Mouse (Mus musculus) limb, embryonic 12.5 days (tissue): ENCODE data around the gene Polr2j. TPM values are rescaled to one million over a fixed set of nuclear protein-coding genes. Genes with fewer than 3 reads are reported as not detected.

Experiments
- ATAC-seq: fragments of 200-750 bp; cut with Nextera tagmentation; 2 replicates; pipeline ENCODE4 v1.8.0; 2017; ENCODE audit warnings: low read depth, moderate TSS enrichment; ENCODE audit not compliant: insufficient number of reproducible peaks, insufficient read depth, low FRiP score, low TSS enrichment
- H3K27ac ChIP-seq: fragments of 300-500 bp; sonication (generic); 2 replicates; pipeline ENCODE4 v1.5.1; 2016; ENCODE audit warnings: mild to moderate bottlenecking, moderate library complexity
- H3K27me3 ChIP-seq: fragments of 300-500 bp; sonication (generic); 2 replicates; pipeline ENCODE4 v1.6.1; 2016; ENCODE audit warnings: mild to moderate bottlenecking, moderate library complexity
- H3K36me3 ChIP-seq: fragments of 300-500 bp; sonication (generic); 2 replicates; pipeline ENCODE4 v1.6.1; 2016; ENCODE audit warnings: mild to moderate bottlenecking, moderate library complexity
- H3K4me1 ChIP-seq: fragments of 300-500 bp; sonication (generic); replicated peaks from 2 replicates; pipeline ENCODE4 v1.6.1; 2016
- H3K4me2 ChIP-seq: fragments of 300-500 bp; sonication (generic); 2 replicates; pipeline ENCODE4 v1.6.1; 2016; ENCODE audit warnings: mild to moderate bottlenecking, moderate library complexity
- H3K4me3 ChIP-seq: fragments of 300-500 bp; sonication (generic); replicated peaks from 2 replicates; pipeline ENCODE4 v1.5.1; 2016; ENCODE audit warnings: mild to moderate bottlenecking
- H3K9ac ChIP-seq: fragments of 300-500 bp; sonication (generic); replicated peaks from 2 replicates; pipeline ENCODE4 v1.6.1; 2016; ENCODE audit warnings: mild to moderate bottlenecking, moderate library complexity
- H3K9me3 ChIP-seq: fragments of 300-500 bp; sonication (generic); 2 replicates; pipeline ENCODE4 v1.6.1; 2016; ENCODE audit warnings: mild to moderate bottlenecking, moderate library complexity
- WGBS: fragments of 180-500 bp; shearing (Covaris S2); methylation state at CpG from one replicate; pipeline ENCODE4 v1.1.7; 2016; 5-methylcytosine and 5-hydroxymethylcytosine counted together
- polyA plus RNA-seq: library from polyadenylated mRNA; unstranded; fragments of >200 nt; fragmentation: Nextera tagmentation; extraction: Ambion mirVana; gene quantifications from 2 replicates; pipeline ENCODE4 v1.2.1, GENCODE M21; 2016

The Polr2j gene
- 253 and 261 TPM in 2 replicates for polyA plus RNA-seq

- 3% methylated on average over 42 of the region's 42 CpGs for WGBS
- peak within 1 kb of the TSS; percentile 92 for H3K4me2 ChIP-seq
- peak; percentile 90 for ATAC-seq
- 0 out of 2 replicates have a peak within 1 kb of the TSS, but pooled peaks have one; percentile 56 for H3K27ac ChIP-seq
- H3K9ac ChIP-seq, result peak within 1 kb of the TSS; percentile 83
- peaks cover 21% of the 10 kb centered on the region for H3K4me1 ChIP-seq
- peaks cover 23% of the 10 kb centered on the region for H3K36me3 ChIP-seq
- H3K27me3 ChIP-seq, result no peaks in the 10 kb centered on the region
- H3K9me3 ChIP-seq, result no peaks in the 10 kb centered on the region
- H3K4me3 ChIP-seq, result peak within 1 kb of the TSS; percentile 90
Measured at GRCm38 (mm10) chr5:136115891-136116783, at the start of gene Polr2j. Gene Polr2j, plus strand, starts transcription at chr5:136116631.

- WGBS, result 63% methylated on average over 2 of the region's 2 CpGs
Measured at GRCm38 (mm10) chr5:136069411-136069810, 47.0 kb upstream of the Polr2j start.

GRCm38 (mm10) chr5:136073051-136073450 is 43.4 kb upstream of the Polr2j start:
- no peak for ATAC-seq
- Histone ChIP-seq H3K27ac (no peak overlapping the region), H3K4me3 (no peak overlapping the region), H3K9me3 (0 out of 2 replicates have a peak, but pooled peaks cover 3% of the 10 kb centered on the region), H3K9ac (no peak overlapping the region), H3K36me3 (no peaks in the 10 kb centered on the region), H3K4me1 (0 out of 2 replicates have a peak, but pooled peaks cover 9% of the 10 kb centered on the region), H3K4me2 (no peak overlapping the region), H3K27me3 (0 out of 2 replicates have a peak, but pooled peaks cover 5% of the 10 kb centered on the region)
- WGBS, result 65% methylated on average over 6 of the region's 6 CpGs

More at GRCm38 (mm10) chr5:136069411-136069810, 47.0 kb upstream of the Polr2j start:
- 0 out of 2 replicates have a peak, but pooled peaks cover 5% of the 10 kb centered on the region for H3K4me1 ChIP-seq
- no peak overlapping the region for H3K4me3 ChIP-seq
- no peak overlapping the region for H3K4me2 ChIP-seq
- no peak overlapping the region for H3K27ac ChIP-seq
- peaks cover 10% of the 10 kb centered on the region for H3K27me3 ChIP-seq
- H3K9me3 ChIP-seq, result peaks cover 5% of the 10 kb centered on the region; the same call in 1 of the 2 replicates
- H3K9ac ChIP-seq, result no peak overlapping the region
- no peak for ATAC-seq
- no peaks in the 10 kb centered on the region for H3K36me3 ChIP-seq

- H3K27me3 ChIP-seq, result 0 out of 2 replicates have a peak, but pooled peaks cover 5% of the 10 kb centered on the region
- H3K36me3 ChIP-seq, result no peaks in the 10 kb centered on the region
- 0 out of 2 replicates have a peak, but pooled peaks cover 9% of the 10 kb centered on the region for H3K4me1 ChIP-seq
- H3K4me3 ChIP-seq, result no peak overlapping the region
- H3K4me2 ChIP-seq, result no peak overlapping the region
- no peak overlapping the region for H3K9ac ChIP-seq
- 65% methylated on average over 11 of the region's 11 CpGs for WGBS
- 0 out of 2 replicates have a peak, but pooled peaks cover 3% of the 10 kb centered on the region for H3K9me3 ChIP-seq
- no peak overlapping the region for H3K27ac ChIP-seq
- no peak for ATAC-seq
Measured at GRCm38 (mm10) chr5:136073526-136073925, 42.9 kb upstream of the Polr2j start.

GRCm38 (mm10) chr5:136075076-136075475 is 41.4 kb upstream of the Polr2j start:
- Histone ChIP-seq H3K36me3 (no peaks in the 10 kb centered on the region), H3K4me3 (no peak overlapping the region), H3K9ac (no peak overlapping the region), H3K9me3 (0 out of 2 replicates have a peak, but pooled peaks cover 3% of the 10 kb centered on the region), H3K4me1 (0 out of 2 replicates have a peak, but pooled peaks cover 9% of the 10 kb centered on the region), H3K4me2 (no peak overlapping the region), H3K27me3 (0 out of 2 replicates have a peak, but pooled peaks cover 3% of the 10 kb centered on the region), H3K27ac (no peak overlapping the region)
- no peak for ATAC-seq
- 92% methylated on average over 5 of the region's 5 CpGs for WGBS

GRCm38 (mm10) chr5:136076284-136076683 is 40.1 kb upstream of the Polr2j start:
- H3K4me1 ChIP-seq, result 0 out of 2 replicates have a peak, but pooled peaks cover 9% of the 10 kb centered on the region
- 52% methylated on average over 7 of the region's 7 CpGs for WGBS
- H3K36me3 ChIP-seq, result no peaks in the 10 kb centered on the region
- H3K9ac ChIP-seq, result no peak overlapping the region
- no peak overlapping the region for H3K4me2 ChIP-seq
- H3K9me3 ChIP-seq, result 0 out of 2 replicates have a peak, but pooled peaks cover 3% of the 10 kb centered on the region
- no peak overlapping the region for H3K4me3 ChIP-seq
- ATAC-seq, result no peak
- no peak overlapping the region for H3K27ac ChIP-seq
- no peaks in the 10 kb centered on the region for H3K27me3 ChIP-seq

- no peak overlapping the region for H3K4me3 ChIP-seq
- no peak overlapping the region for H3K4me2 ChIP-seq
- no peak for ATAC-seq
- no peaks in the 10 kb centered on the region for H3K36me3 ChIP-seq
- H3K4me1 ChIP-seq, result 0 out of 2 replicates have a peak, but pooled peaks cover 9% of the 10 kb centered on the region
- no peaks in the 10 kb centered on the region for H3K27me3 ChIP-seq
- H3K27ac ChIP-seq, result no peak overlapping the region
- 84% methylated on average over 9 of the region's 9 CpGs for WGBS
- no peak overlapping the region for H3K9ac ChIP-seq
- H3K9me3 ChIP-seq, result 0 out of 2 replicates have a peak, but pooled peaks cover 1% of the 10 kb centered on the region
Measured at GRCm38 (mm10) chr5:136077001-136077550, 39.4 kb upstream of the Polr2j start.

GRCm38 (mm10) chr5:136078136-136078535 is 38.3 kb upstream of the Polr2j start:
- no peaks in the 10 kb centered on the region for H3K9me3 ChIP-seq
- H3K36me3 ChIP-seq, result no peaks in the 10 kb centered on the region
- no peak overlapping the region for H3K4me3 ChIP-seq
- peaks cover 6% of the 10 kb centered on the region; the same call in 1 of the 2 replicates for H3K4me1 ChIP-seq
- no peak for ATAC-seq
- no peak overlapping the region for H3K27ac ChIP-seq
- H3K27me3 ChIP-seq, result no peaks in the 10 kb centered on the region
- WGBS, result 94% methylated on average over 5 of the region's 5 CpGs
- H3K4me2 ChIP-seq, result no peak overlapping the region
- H3K9ac ChIP-seq, result no peak overlapping the region

- no peak overlapping the region for H3K4me2 ChIP-seq
- H3K36me3 ChIP-seq, result no peaks in the 10 kb centered on the region; the same call in 1 of the 2 replicates
- no peak for ATAC-seq
- no peaks in the 10 kb centered on the region for H3K9me3 ChIP-seq
- H3K27ac ChIP-seq, result no peak overlapping the region
- H3K4me3 ChIP-seq, result no peak overlapping the region
- 73% methylated on average over 4 of the region's 4 CpGs for WGBS
- H3K4me1 ChIP-seq, result peaks cover 23% of the 10 kb centered on the region
- H3K9ac ChIP-seq, result no peak overlapping the region
- H3K27me3 ChIP-seq, result peaks cover 32% of the 10 kb centered on the region
Measured at GRCm38 (mm10) chr5:136082345-136082744, 34.1 kb upstream of the Polr2j start.

GRCm38 (mm10) chr5:136083669-136084107 is 32.7 kb upstream of the Polr2j start, which contains the start of gene Rasa4:
Gene Rasa4, plus strand, starts transcription at chr5:136083916.
- Histone ChIP-seq H3K9me3 (no peaks in the 10 kb centered on the region), H3K4me1 (peaks cover 23% of the 10 kb centered on the region), H3K4me3 (peak within 1 kb of the TSS; percentile 58), H3K9ac (peak within 1 kb of the TSS; percentile 60), H3K27ac (no peak within 1 kb of the TSS; the same call in 1 of the 2 replicates), H3K27me3 (peaks cover 37% of the 10 kb centered on the region), H3K36me3 (no peaks in the 10 kb centered on the region; the same call in 1 of the 2 replicates), H3K4me2 (peak within 1 kb of the TSS; percentile 90)
- peak; percentile 92 for ATAC-seq
- under 1% methylated on average over 28 of the region's 28 CpGs for WGBS
